Mouse (Mus musculus) liver, embryonic 16.5 days (tissue): ENCODE measurements around the gene Cacna2d3. TPM values are rescaled to one million over a fixed set of nuclear protein-coding genes. Genes with fewer than 3 reads are reported as not detected.

ENCODE experiments used
- ATAC-seq: fragments of 200-750 bp; cut with Nextera tagmentation; 2 replicates; pipeline ENCODE4 v1.8.0; 2017; ENCODE audit warnings: low read depth, mild to moderate bottlenecking, moderate number of reproducible peaks, moderate library complexity
- H3K27ac ChIP-seq: fragments of 300-500 bp; sonication (generic); 2 replicates; pipeline ENCODE4 v1.5.1; 2014; ENCODE audit warnings: mild to moderate bottlenecking, low read length
- H3K27me3 ChIP-seq: fragments of 300-500 bp; sonication (generic); 2 replicates; pipeline ENCODE4 v1.6.1; 2014; ENCODE audit warnings: low read depth, low read length, mixed read lengths; ENCODE audit not compliant: control insufficient read depth, insufficient read depth
- H3K36me3 ChIP-seq: fragments of 300-500 bp; sonication (generic); 2 replicates; pipeline ENCODE4 v1.6.1; 2014; ENCODE audit warnings: mild to moderate bottlenecking; ENCODE audit not compliant: control insufficient read depth, insufficient read depth
- H3K4me1 ChIP-seq: fragments of 300-500 bp; sonication (generic); 2 replicates; pipeline ENCODE4 v1.6.1; 2014; ENCODE audit warnings: low read depth, low read length, mixed read lengths; ENCODE audit not compliant: control insufficient read depth
- H3K4me2 ChIP-seq: fragments of 300-500 bp; sonication (generic); 2 replicates; pipeline ENCODE4 v1.6.1; 2014; ENCODE audit warnings: low read depth, low read length, mixed read lengths
- H3K4me3 ChIP-seq: fragments of 300-500 bp; sonication (generic); 2 replicates; pipeline ENCODE4 v1.5.1; 2014; ENCODE audit warnings: low read depth, mild to moderate bottlenecking, low read length
- H3K9ac ChIP-seq: fragments of 300-500 bp; sonication (generic); 2 replicates; pipeline ENCODE4 v1.6.1; 2014; ENCODE audit warnings: low read depth, low read length
- H3K9me3 ChIP-seq: fragments of 300-500 bp; sonication (generic); replicated peaks from 2 replicates; pipeline ENCODE4 v1.6.1; 2016; ENCODE audit warnings: low read length; ENCODE audit not compliant: control insufficient read depth
- WGBS: fragments of 180-500 bp; shearing (Covaris S2); extraction: QIAGEN DNeasy Blood & Tissue Kit; methylation state at CpG from one replicate; pipeline ENCODE4 v1.1.7; 2014; ENCODE audit not compliant: insufficient replicate concordance; 5-methylcytosine and 5-hydroxymethylcytosine counted together
- polyA plus RNA-seq: library from polyadenylated mRNA; unstranded; fragments of >200 nt; fragmentation: Nextera tagmentation; extraction: Ambion mirVana; gene quantifications from 2 replicates; pipeline ENCODE4 v1.2.1, GENCODE M21; 2015

Cacna2d3 gene
- polyA plus RNA-seq, 1 experiment from 2014 or later = 0.02 TPM

DNA sequence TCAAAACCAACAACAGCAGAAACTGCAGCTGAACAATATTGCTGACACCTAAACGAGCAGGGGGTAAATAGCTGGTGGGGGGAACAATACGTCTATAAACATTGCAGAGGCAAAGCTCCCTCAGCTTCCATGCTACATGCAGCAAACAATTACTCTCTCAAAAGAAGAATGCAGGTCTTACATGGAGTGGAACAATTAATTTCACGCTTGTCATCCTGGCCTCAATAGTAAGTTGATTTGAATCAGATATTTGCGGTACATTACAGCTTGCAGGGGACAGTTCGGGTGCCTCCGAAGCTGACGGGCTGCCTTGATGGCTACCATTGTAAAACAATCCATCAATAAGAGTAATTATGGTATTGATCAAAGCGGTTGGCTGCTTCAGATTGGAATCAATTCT lies 122.2 kb downstream of the Cacna2d3 start:
- H3K4me2 ChIP-seq = no peak overlapping the region
- H3K4me1 ChIP-seq = no peaks in the 10 kb centered on the region
- H3K9me3 ChIP-seq = no peaks in the 10 kb centered on the region
- no peak overlapping the region for H3K27ac ChIP-seq
- H3K4me3 ChIP-seq = no peak overlapping the region
- no peak for ATAC-seq
- H3K36me3 ChIP-seq = no peaks in the 10 kb centered on the region
- no peaks in the 10 kb centered on the region for H3K27me3 ChIP-seq
- H3K9ac ChIP-seq = no peak overlapping the region
- 65% methylated on average over 8 of the region's 8 CpGs for WGBS

DNA sequence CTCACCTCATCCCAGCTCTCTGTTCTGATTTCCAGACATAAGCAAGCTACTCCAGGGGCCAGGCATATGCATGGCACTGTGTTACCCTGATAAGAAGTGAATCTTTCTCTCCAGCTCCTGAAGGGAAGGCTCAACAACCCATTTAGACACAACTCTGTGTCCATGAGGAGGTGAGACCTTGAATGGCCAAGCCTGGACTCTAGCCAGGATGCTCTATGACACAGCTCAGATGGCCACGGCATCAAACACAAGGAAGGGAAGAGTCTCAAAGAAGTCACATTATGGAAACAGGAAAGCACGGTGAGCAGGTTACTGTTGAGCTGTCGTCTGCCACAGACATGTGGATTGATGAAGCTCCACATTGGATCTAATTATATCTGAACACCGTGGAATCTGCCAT lies 128.8 kb downstream of the Cacna2d3 start:
- Histone ChIP-seq H3K4me3 (no peak overlapping the region), H3K4me1 (no peaks in the 10 kb centered on the region), H3K27me3 (no peaks in the 10 kb centered on the region), H3K36me3 (no peaks in the 10 kb centered on the region), H3K9me3 (no peaks in the 10 kb centered on the region), H3K9ac (no peak overlapping the region), H3K27ac (no peak overlapping the region), H3K4me2 (no peak overlapping the region)
- 65% methylated on average over 4 of the region's 4 CpGs for whole genome bisulfite sequencing
- ATAC-seq = no peak

DNA sequence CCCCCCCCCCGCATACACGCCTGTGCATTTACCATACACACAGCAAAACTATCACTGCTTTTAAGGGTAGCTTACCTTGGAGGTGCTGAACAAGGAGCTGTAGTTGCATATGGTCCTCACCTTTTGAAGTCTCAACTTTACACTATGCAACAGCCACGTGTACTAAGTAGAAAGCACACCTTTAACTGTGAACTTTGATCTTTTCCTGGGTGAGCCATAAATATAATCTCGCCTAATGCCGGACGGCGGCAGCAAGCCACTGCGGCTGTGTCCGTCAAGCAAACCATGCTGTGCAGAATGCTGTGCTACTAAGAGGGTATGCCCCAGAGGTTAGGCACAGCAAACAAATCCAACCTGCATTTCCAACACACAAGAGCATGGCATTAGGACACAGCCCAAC lies 132.0 kb downstream of the Cacna2d3 start:
- Histone ChIP-seq H3K4me2 (no peak overlapping the region), H3K27me3 (no peaks in the 10 kb centered on the region), H3K4me3 (no peak overlapping the region), H3K4me1 (no peaks in the 10 kb centered on the region), H3K36me3 (no peaks in the 10 kb centered on the region), H3K27ac (no peak overlapping the region), H3K9ac (no peak overlapping the region), H3K9me3 (no peaks in the 10 kb centered on the region)
- WGBS = 66% methylated on average over 9 of the region's 9 CpGs
- no peak for ATAC-seq

DNA sequence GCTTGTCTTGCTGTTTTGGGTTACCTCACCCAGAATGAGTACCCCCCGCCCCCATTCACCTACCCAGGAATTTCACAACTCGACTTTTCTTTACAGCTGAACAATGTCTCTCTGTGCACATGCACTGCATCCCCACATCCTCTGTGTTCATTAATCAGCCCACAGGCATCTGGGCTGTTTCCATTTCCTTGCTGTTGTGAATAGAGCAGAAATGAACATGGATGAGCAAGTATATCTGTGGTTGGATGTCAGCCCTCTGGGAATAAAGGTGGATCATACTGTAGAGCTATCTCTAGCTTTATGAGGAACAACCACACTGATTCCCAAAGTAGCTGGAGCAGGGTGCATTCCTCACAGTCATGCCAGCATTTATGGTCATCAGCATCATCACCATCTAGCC lies 139.7 kb downstream of the Cacna2d3 start:
- Histone ChIP-seq H3K9ac (no peak overlapping the region), H3K4me3 (no peak overlapping the region), H3K36me3 (no peaks in the 10 kb centered on the region), H3K9me3 (no peaks in the 10 kb centered on the region), H3K27ac (no peak overlapping the region), H3K27me3 (no peaks in the 10 kb centered on the region), H3K4me2 (no peak overlapping the region), H3K4me1 (no peaks in the 10 kb centered on the region)
- WGBS = 57% methylated on average over 2 of the region's 2 CpGs
- ATAC-seq = no peak

DNA sequence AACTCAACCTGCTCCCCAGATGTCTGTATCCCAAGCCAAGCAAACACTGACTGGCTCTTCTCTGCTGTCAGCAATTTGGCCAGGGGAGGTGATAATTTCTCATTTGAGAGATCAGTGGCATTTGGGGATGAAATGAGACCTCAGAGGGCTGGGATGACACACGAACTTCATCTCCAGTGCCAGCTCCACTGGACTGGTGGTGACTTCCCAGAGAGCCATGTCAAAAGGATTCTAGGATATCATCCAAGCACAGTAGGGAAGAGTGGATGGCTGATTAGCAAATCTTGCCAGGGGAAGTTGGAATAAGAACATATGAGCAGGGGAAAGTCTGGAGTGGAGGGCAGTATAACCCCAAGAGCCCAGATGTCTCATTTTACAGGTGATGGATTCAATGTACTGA lies 143.9 kb downstream of the Cacna2d3 start:
- Histone ChIP-seq H3K9ac (no peak overlapping the region), H3K9me3 (no peaks in the 10 kb centered on the region), H3K4me3 (no peak overlapping the region), H3K36me3 (no peaks in the 10 kb centered on the region), H3K27me3 (no peaks in the 10 kb centered on the region), H3K4me1 (no peaks in the 10 kb centered on the region), H3K4me2 (no peak overlapping the region), H3K27ac (no peak overlapping the region)
- no peak for ATAC-seq
- WGBS = 56% methylated on average over 1 of the region's 1 CpGs

DNA sequence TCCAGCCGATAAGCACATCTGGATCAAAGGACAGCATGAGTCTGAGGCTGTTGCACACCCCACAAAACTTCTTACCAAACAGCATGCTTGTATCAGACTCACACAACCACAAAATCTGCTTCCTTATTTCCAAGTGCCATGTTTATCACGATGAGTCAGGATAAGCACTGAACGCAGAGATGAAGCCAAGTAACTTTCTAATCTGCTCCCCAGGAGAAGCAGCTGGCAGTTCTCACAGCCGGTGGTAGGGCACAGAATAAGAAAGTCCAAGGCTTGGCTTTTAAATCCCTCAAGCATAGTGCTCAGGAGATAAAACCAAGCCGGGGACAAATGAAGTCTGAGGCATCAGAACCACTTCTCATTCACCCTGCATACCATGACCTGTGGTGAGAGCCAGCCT lies 146.1 kb downstream of the Cacna2d3 start:
- WGBS = 36% methylated on average over 5 of the region's 5 CpGs
- no peaks in the 10 kb centered on the region for H3K9me3 ChIP-seq
- no peak overlapping the region for H3K4me2 ChIP-seq
- no peak for ATAC-seq
- no peaks in the 10 kb centered on the region for H3K4me1 ChIP-seq
- no peak overlapping the region for H3K9ac ChIP-seq
- no peak overlapping the region for H3K27ac ChIP-seq
- H3K27me3 ChIP-seq = no peaks in the 10 kb centered on the region
- H3K4me3 ChIP-seq = no peak overlapping the region
- no peaks in the 10 kb centered on the region for H3K36me3 ChIP-seq

DNA sequence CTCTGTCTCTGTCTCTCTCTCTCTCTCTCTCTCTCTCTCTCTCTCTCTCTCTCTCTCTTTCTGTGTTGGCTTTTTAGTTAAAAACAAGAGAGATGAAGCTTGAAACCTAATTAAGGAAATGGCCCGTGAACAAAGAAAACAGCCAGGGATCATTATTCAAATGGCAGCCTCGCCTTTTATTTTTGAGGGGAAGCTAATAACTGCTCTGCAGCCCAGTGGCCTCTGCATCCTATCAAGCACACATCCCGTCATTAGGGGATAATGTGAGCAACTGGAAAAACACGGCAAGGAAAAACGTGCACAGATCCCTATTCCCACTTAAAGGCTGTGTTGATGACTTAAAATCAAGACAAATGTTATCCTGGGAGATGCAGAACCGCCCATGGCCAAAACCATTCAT lies 159.0 kb downstream of the Cacna2d3 start:
- no peak overlapping the region for H3K9ac ChIP-seq
- WGBS = 52% methylated on average over 6 of the region's 6 CpGs
- no peaks in the 10 kb centered on the region for H3K9me3 ChIP-seq
- no peak overlapping the region for H3K4me2 ChIP-seq
- ATAC-seq = no peak
- no peaks in the 10 kb centered on the region for H3K27me3 ChIP-seq
- no peaks in the 10 kb centered on the region for H3K36me3 ChIP-seq
- H3K4me1 ChIP-seq = no peaks in the 10 kb centered on the region
- H3K4me3 ChIP-seq = no peak overlapping the region
- H3K27ac ChIP-seq = no peak overlapping the region

DNA sequence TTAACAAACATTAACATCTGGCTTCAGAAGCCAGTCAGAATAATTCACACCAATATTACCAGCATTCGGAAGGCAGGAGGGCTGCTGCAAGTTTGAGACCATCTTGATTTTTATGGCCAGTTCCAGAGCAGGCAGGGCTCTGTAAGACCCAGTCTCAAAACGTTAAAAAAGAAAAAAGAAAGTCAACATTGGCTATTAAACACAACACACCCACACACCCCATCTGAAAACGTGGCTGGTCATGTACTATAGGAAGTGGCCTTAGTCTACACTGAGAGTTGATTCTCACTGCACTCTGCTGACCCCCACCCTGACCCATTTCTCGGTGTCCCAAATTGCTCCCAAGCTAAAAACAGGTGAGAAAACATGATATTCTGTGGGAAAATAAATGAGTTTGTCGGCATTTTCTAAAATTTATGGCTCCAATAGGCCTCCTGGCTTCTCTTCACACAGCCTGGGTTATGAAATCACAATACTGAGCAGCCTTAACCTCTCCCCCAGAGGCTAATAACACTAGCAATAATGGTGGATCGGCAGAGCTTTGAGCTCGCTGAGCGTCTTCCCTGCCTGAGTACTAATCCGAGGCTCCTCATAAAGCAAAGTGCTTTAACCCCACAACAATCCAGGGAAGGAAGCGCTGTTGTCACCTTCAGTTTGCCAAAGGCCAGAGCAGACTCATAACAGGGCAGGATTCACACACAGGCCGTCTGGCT lies 160.4 kb downstream of the Cacna2d3 start:
- WGBS = 58% methylated on average over 11 of the region's 11 CpGs
- Histone ChIP-seq H3K27me3 (no peaks in the 10 kb centered on the region), H3K4me3 (no peak overlapping the region), H3K9me3 (no peaks in the 10 kb centered on the region), H3K4me1 (no peaks in the 10 kb centered on the region), H3K4me2 (no peak overlapping the region), H3K36me3 (no peaks in the 10 kb centered on the region), H3K27ac (no peak overlapping the region), H3K9ac (no peak overlapping the region)
- no peak for ATAC-seq

DNA sequence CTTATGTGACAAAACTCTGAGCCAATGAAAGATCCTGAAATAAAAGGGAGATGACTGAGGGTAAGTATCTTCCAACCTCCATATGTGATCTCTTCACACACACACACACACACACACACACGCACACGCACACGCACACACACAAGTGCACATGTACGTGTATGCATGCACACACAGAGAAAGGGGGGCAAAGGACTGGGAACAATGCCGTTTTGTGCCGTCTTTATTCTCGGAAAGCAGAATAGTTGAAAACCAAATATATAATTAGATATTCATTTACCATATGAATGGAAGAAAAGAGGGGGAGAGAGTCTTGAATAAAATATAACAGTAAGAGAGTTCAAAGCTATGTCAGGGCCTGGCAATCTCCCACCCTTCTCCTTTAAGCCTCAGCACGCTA lies 163.2 kb downstream of the Cacna2d3 start:
- H3K27ac ChIP-seq = no peak overlapping the region
- H3K4me3 ChIP-seq = no peak overlapping the region
- H3K4me1 ChIP-seq = no peaks in the 10 kb centered on the region
- H3K4me2 ChIP-seq = no peak overlapping the region
- no peak for ATAC-seq
- H3K27me3 ChIP-seq = no peaks in the 10 kb centered on the region
- no peak overlapping the region for H3K9ac ChIP-seq
- no peaks in the 10 kb centered on the region for H3K9me3 ChIP-seq
- 76% methylated on average over 8 of the region's 8 CpGs for WGBS
- H3K36me3 ChIP-seq = no peaks in the 10 kb centered on the region
